ENCODE assay signal across 8 mouse cellular contexts in genomic region chr11:57802511-57802870, GRCm38 (mm10). TPM values are rescaled to one million over a fixed set of nuclear protein-coding genes. Genes with fewer than 3 reads are reported as not detected.
DNase-seq lines count a peak whose midpoint lies in the region; ATAC-seq lines count a peak whose summit lies in the region.

No protein-coding gene starts in this region.

- peak overlapping the region; percentile 95 for H3K4me2 ChIP-seq in hindbrain, embryonic 16.5 days (ENCODE audit: low read length)

- H3K4me1 ChIP-seq in hindbrain, embryonic 16.5 days (ENCODE audit: control insufficient read depth, insufficient read depth, low read depth, low read length) = peaks cover 17% of the 10 kb centered on the region

- peak overlapping the region; percentile 76; the same call in 1 of the 2 replicates for H3K27ac ChIP-seq in hindbrain, embryonic 16.5 days (ENCODE audit: low read depth, low read length)
- no peak overlapping the region for H3K27ac ChIP-seq in macrophage

- no peaks in the 10 kb centered on the region for H3K27me3 ChIP-seq in hindbrain, embryonic 16.5 days (replicated peaks; ENCODE audit: control insufficient read depth, insufficient read depth, low read length)

- DNase-seq in kidney, adult 9 months = peak; percentile 20
- no peak for DNase-seq in kidney, adult 8-10 months
- DNase-seq in MN1 (ENCODE audit: low spot score) = peak; percentile 61
- DNase-seq in embryo, embryonic 10.5 days (ENCODE audit: low spot score) = peak; percentile 47
- no peak for DNase-seq in ovary, adult 18-20 months (ENCODE audit: low spot score)
- DNase-seq in natural killer cell, adult 2 months (ENCODE audit: low spot score in 2 of 2) = no peak

- no peak for ATAC-seq in hindbrain, embryonic 16.5 days

- peak overlapping the region; percentile 84 for H3K9ac ChIP-seq in hindbrain, embryonic 16.5 days (ENCODE audit: low read depth, low read length)

- peak overlapping the region; percentile 89 for H3K4me3 ChIP-seq in hindbrain, embryonic 16.5 days (ENCODE audit: low read length)
- peak overlapping the region; percentile 34 for H3K4me3 ChIP-seq in macrophage (ENCODE audit: inconsistent target)

- peaks cover 23% of the 10 kb centered on the region; the same call in 1 of the 2 replicates for H3K79me2 ChIP-seq in macrophage (ENCODE audit: inconsistent target)

- H3K9me3 ChIP-seq in hindbrain, embryonic 16.5 days (ENCODE audit: control insufficient read depth, low read length) = no peaks in the 10 kb centered on the region

- no peaks in the 10 kb centered on the region for H3K36me3 ChIP-seq in hindbrain, embryonic 16.5 days (ENCODE audit: control insufficient read depth, insufficient read depth, low read length)
- peaks cover 8% of the 10 kb centered on the region; the same call in 1 of the 2 replicates for H3K36me3 ChIP-seq in macrophage (ENCODE audit: inconsistent target)

- WGBS in hindbrain, embryonic 16.5 days = under 1% methylated on average over 18 of the region's 18 CpGs
- WGBS in macrophage (ENCODE audit: missing documents) = 2% methylated on average over 18 of the region's 18 CpGs

RNA-seq across cellular contexts. Expression of gene Sap30l, which starts 1.1 kb away (rescaled TPM):
- polyA plus RNA-seq in hindbrain, embryonic 16.5 days (2015; fragmentation: Nextera tagmentation; extraction: Ambion mirVana) = 5.3 TPM in 2 replicates
- total RNA-seq in macrophage (2018; cell fraction: chromatin; rRNA removed) = 10 to 100 TPM in 3 of 26 experiments, 1 to 10 TPM in 23; 1.1 to 14.4 (median 5.1) TPM
- total RNA-seq in macrophage (2018; cell fraction: cytosol; rRNA removed) = 10 to 100 TPM; 12.8 to 28.5 (median 18.4) TPM
- total RNA-seq in macrophage (2018; cell fraction: nucleus; rRNA removed) = 10 to 100 TPM in 10 of 26 experiments, 1 to 10 TPM in 16; 5.0 to 15.0 (median 9.1) TPM
- 13.0 to 18.1 TPM (median 16.4 TPM) in 3 replicates for polyA plus RNA-seq in macrophage (2018)

RNA-seq across cellular contexts. Expression of gene Hand1, which starts 30.1 kb away (rescaled TPM):
- not detected in 2 replicates for polyA plus RNA-seq in hindbrain, embryonic 16.5 days (2015; fragmentation: Nextera tagmentation; extraction: Ambion mirVana)
- not detected for total RNA-seq in macrophage (2018; cell fraction: chromatin; rRNA removed)
- not detected for total RNA-seq in macrophage (2018; cell fraction: cytosol; rRNA removed)
- not detected for total RNA-seq in macrophage (2018; cell fraction: nucleus; rRNA removed)
- polyA plus RNA-seq in macrophage (2018) = not detected in 3 replicates

Comparison
In these comparisons a context has a peak if more than half of its experiments do, and no peak if none do; other contexts are left out.
1. DNase-seq: peak in kidney, adult 9 months (single experiment), MN1 (single experiment) and embryo, embryonic 10.5 days (single experiment); none in kidney, adult 8-10 months (0 of 2), ovary, adult 18-20 months (single experiment) and natural killer cell, adult 2 months (0 of 2).